Mouse (Mus musculus) embryo, embryonic 11.5 days (tissue): ENCODE measurements around the gene Grn.
"Not testable (repeated sequence)": the region's sequence is repeated elsewhere in the genome, so short reads cannot be mapped to it uniquely, and the experiment has no call there.

Source experiments
- DNase-seq: peaks from one replicate; pipeline ENCODE4 v3.0.0-alpha.2; 2012; ENCODE audit warnings: low read depth, low spot score

Grn gene

GRCm38 (mm10) chr11:102430121-102431017 is at the start of gene Grn:
Gene Grn (plus strand): TSS chr11:102430315.
- peak; percentile 83 for DNase-seq

DNA sequence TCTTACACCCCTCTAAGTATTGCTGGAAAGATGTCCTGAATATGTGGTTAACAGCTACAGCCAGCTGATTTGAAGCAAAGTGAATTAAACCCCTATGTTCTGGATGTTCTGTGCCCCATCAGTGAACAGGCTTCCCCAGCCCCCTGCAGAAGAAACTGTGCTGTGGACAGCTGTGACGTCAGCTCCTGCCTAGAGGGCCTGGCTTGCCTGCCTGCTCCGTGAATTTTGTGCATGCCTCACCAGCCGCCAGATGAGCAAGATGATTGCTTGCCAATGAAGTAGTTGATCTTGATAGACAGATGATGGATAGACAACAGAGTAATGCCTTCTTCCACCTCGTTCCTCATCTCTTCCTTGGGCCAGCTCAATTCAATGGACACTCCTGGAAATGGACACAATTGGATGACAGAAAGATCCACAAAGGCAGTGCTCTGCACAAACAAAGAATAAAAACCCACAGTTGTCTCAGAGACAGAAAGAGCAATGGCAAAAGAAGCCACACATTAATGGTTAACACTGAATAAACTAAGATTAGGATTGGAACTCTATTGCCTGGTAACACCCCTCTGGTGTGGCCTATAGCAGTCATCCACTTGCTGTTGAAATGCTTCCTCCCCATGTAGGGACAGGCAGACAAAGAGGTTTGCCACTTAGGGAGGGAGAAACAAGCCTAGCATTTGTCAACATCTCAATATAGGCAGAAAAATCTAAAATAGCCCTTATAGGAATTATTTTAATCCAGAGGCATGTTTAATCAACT is 48.6 kb upstream of the Grn start:
- DNase-seq, result no peak

GRCm38 (mm10) chr11:102382794-102383193 is 47.3 kb upstream of the Grn start:
- no peak for DNase-seq

DNA sequence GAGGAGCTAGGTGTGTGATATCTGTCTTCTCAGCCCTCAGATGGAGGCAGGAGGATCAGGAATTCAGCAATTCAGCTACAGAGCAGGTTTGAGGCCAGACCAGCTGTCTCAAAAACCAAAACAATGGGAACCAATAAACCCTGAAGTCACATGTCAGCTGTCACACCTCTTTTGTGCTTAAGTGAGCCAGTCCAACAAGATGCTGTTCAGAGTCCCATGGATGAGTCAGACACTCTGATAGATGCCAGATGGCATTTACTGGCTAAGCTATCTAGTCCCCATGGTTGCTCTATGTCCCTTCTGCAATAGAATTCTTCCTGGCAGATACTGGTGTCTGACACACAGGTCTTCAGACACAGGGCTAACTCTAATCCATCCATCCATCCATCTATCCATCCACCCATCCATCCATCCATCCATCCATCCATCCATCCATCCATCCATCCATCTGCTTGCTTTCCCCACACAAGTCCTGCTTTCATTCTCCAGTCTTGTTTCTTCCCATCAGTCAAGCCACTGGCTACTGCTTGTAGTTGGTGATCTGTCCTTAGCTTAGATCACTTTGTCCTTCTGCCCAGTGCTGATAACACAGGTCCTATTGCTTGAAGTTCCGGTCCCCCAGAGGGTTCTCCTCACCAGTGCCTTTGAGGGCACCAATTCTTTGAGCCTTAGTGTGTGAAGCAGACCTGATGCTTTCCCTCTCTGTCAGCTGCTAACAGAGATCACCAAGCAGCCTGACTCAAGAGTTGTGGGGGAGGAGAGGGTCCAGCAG is 46.6 kb upstream of the Grn start:
- no peak for DNase-seq

DNA sequence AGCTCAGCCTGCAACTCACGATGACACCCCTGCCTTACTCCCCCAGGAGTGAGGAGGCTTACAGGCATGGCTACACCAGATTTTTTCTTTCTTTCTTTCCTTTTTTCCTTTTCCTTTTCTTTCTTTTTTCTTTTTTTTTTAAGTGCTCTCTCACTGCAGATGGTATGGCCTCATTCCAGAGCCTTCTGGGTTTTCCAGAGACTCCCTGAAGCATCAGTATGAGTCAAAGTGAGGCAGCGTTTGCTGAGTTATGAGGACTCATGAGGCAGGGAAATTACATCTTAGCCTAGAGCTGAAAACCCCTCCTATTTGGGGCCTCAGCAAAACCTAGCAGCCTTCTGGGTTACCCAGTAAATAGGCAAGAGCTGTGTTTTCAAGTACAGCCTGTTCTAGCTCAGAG is 45.7 kb upstream of the Grn start:
- no peak for DNase-seq

DNA sequence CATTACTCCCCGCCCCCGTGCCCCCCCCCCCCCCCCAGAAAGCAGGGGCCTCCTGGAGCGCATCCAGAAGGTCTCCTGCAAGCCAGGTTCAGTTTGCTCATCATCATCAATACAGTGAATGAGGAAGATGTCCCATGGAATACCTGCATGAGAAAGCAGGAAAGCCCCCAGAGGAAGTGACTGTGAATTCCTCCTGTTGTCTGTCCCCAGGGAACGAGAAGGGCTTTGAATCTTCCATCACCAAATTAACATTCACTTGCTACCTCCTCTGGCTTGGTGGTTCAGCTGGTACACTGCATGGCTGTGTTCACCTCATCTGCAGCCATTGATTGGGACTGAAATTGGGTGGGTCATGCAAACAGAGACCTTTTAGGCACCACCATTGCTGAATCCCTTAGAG is 45.0 kb upstream of the Grn start:
- no peak for DNase-seq

DNA sequence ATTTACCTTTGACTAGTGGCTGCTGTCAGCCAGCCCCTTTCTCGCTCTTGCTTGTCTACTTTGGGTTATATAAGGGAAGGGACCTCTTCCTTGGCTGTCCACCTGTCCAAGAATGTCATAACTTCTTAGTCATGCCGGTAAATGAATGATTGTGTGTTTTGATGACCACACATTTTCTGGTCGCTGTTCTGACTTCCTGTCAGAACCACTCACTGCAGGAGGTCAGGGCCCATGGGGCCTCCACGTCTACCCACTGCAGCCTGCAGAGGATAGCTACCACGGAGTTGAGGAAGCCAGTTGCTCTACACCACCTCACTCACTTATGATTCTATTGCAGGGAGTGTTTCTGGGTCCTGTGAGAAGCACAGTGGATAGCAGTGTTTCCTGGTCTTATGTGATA is 44.0 kb upstream of the Grn start:
- no peak for DNase-seq

DNA sequence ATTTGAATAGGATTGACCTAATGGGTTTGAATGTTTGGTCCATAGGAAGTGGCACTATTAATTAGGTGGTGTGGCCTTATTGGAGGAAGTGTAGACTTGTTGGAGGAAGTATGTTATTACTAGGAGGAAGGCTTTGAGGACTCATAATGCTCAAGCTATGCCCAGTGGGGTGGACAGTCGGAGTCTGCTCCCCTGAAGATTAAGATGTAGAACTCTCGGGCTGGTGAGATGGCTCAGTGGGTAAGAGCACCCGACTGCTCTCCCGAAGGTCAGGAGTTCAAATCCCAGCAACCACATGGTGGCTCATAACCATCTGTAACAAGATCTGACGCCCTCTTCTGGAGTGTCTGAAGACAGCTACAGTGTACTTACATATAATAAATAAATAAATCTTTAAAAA is 40.7 kb upstream of the Grn start:
- not testable (repeated sequence) for DNase-seq

DNA sequence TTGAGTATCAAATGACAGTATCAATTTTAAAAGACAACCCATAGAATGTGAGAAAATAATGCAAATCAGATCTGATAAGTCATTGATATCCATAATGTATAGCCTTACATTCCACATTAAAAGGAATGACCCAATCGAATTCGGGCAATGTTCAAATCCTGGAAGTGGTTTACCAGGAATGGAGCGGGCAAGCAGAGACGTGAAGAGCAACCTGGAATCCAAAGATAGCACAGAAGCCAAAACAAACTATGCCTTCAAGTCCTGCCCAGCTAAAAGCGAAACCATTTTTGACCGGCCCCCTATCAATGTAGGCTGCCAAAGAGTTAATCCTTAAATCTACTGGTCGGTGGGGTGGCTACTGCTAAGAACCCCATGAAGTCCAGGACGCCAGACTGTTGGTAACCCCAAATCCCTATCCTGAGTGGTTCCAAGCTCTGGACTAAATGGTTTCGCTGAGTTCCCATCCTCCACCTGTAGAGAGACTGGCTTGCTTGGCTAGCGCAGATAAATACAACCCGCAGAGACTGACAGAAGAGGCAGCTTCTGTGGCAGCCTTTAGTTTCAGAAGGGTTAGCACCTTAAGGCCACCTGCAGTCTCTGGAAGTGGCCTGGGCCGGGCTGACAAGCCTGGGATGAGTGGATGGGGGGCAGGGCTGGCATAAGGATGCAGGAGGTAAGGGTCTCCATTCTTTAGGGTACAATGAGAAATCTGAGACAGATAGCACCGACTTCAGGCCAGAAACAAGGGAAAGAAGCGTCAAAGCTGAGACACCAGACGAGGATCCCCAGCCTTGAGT is 37.5 kb upstream of the Grn start:
- DNase-seq, result no peak

DNA sequence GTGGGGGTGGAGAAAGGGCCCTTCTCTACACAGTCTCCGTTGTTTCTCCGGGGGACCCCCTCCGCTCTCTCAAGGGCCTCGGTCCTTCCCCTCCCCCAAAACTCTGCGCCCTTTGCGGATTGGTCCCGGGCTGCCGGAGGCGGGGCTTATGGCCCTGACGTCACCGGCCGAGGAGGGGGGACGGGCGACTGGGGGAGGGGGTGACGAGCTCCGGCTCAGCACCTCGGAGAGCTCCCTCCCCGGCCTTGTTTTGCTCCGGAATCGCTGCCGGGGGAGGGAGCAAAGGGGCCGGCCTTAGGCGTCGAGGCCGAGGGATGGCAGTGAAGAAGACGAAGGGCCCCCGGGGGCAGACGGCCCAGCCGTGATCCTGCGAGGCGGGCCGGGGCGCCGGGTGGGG is 36.9 kb upstream of the Grn start, which contains the start of gene Rundc3a:
Gene Rundc3a, plus strand, starts transcription at position 166 of the 397 bp plus-strand sequence.
- peak; percentile 85 for DNase-seq

- DNase-seq, result no peak
These were observed 36.2 kb upstream of the Grn start for GRCm38 (mm10) chr11:102393719-102394420.

DNA sequence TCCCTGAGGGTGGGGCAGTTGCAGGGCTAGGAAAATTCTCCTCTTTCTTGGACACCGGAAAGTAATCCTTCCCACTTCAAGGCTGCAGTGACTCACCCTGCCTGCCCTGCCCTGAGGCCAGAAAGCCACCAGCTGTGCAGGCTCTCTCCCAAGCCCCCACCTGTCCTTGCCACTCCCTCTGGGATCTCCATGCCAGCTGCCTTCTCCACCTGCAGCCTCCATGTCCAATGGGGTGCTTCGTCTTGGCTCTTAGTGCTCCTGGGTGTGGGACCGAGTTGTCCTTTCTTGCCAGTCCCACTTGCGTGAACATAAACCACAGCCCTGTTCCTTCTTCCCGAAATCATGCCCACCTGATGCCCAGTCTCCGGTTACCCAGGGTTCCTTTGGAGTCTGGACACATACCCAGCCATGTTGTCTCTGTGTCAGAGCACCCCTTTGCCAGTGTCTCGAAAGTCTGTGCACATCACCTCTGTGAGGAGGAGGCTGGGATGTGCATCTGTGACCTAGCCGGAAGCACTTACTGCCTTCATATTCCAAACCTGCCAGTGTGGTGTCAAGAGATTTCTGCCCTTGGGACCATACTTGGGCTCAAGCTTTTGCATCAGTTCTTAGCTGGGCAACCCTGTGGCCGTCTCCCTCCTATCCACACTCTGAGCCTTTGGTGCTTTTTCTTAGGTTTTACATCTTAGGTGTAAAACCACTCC is 35.5 kb upstream of the Grn start:
- DNase-seq, result no peak

DNA sequence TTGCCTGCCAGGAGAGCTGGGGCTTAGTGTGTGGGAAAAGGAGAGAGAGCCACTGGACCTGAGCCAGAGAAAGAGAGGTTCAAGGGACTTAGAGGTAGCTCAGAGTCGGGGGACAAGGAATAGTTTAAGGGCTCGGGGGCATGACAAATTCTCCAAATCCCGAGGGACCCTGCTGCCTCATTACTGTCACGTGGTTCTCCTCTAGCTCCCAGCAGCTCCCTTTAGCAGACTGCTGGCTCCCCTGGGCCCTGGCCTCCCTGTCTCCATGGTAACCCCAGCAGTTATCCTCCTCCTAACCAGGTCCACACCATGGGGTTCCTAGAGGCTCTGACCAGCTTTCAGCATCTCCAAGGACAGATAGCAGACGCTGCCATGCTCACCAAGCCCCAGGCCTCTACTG is 34.9 kb upstream of the Grn start:
- no peak for DNase-seq

- DNase-seq, result no peak
These were observed 33.9 kb upstream of the Grn start for GRCm38 (mm10) chr11:102396263-102396662.

DNA sequence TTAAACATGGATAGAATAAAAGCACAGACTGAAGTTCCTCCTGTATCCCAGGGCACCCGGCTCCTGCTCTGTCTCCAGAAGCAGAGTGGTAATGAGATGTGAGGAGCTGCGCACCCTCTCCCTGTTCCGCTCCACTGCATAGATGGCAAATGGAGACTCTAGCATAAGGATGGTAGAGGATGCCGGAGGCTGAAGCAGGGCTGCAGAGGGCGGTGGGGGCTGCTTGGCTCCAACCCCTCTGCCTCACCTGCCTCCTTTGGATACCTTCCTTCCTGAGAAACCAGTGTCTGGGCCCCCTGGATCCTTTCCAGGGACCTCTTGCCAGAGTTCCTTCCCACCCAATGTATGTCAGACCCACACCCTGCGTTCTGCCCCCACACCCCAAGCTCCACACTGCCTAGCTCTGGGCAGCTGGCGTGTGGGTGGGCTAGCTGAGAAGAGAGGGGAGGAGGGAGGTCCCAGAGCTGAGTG is 33.4 kb upstream of the Grn start:
- DNase-seq, result no peak

DNA sequence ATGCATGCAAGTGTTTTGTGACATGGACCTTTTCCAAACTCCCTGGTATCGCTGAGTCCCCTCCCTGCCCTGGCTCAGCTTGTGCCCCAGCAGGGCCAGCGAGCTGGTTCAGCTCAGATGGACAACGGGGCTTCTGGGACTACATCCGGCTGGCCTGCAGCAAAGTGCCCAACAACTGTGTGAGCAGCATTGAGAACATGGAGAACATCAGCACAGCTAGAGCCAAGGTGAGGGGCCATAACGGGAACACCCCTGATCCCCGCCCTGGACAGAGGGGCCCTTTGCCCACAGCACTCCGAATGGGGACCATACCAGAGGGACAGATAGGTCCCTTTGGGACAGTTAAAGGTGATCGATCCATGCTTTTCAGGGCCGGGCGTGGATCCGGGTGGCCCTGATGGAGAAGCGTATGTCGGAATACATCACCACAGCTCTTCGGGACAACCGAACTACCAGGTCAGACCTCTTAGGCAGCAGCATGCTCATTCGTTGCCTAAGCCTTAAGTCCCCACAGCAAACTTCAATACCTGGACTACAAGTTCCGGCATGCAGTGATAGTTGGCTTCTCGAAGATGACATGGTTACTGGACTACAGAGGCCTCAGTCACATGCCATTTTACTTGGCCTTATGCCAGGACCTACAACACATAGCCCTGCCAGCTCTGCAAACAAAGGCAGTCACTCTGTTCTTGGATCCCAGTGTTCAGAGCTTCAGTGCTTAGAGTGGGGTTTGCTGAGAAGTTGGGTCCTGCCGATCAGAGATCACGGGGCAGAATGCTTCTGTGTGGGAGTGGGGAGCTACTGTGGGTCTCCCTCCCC is 31.9 kb upstream of the Grn start:
- DNase-seq, result no peak

GRCm38 (mm10) chr11:102399107-102399506 is 31.0 kb upstream of the Grn start:
- DNase-seq, result no peak

DNA sequence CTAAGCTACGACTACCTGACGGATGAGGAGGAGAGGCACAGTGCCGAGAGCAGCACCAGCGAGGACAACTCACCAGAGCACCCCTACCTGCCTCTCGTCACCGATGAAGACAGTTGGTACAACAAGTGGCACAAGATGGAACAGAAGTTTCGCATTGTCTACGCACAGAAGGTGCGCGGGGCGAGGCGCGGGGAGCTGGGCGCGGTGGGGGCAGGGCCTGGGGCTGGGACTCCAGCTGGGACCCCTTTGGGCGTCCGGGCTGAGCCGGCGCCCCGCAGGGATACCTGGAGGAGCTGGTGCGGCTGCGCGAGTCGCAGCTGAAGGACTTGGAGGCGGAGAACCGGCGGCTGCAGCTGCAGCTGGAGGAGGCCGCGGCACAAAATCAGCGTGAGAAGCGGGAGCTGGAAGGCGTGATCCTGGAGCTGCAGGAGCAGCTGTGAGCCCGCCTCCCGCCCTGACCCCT is 30.5 kb upstream of the Grn start:
- DNase-seq, result no peak
